In the genomic region with DNA sequence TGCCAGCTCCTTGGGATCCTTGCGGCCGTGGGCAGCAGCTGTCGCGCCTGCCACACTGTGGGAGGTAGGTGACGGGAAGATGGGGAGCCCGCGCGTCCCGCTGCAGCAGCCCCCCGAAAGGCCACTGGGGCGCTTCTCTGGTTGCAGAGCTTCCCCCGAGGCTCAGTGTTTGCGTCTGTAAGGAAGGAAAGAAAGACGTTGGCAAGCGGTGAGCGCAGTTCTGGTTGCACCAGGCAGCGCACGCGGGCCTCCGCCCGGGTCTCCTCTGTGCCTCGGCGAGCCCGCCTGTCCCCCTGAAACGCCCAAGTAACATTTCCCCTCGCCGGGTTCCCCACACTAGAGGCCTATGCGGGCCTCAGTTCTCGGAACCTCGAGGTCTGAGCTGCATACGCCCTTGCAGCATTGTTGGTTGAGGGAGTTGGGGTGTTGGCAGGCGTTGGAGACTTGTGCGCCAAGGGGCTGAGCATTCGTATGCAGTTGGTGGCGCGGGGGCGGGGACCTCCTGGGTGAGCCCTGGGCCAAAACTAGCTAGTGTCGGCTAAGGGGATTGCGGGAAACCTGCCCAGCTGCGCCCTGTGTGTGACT, we compare ENCODE assay signal across 1 mouse cellular context.
TF ChIP-seq lines count a peak whose summit lies in the region.

No protein-coding gene starts in this region.

TF ChIP-seq in MEL, 35 proteins besides CTCF, POLR2A, EP300 and RAD21 (continued from another document):
- TF ChIP-seq SMC3 (IDR thresholded peaks at IDR 0.05; ENCODE audit: low read depth, low read length) = no peak
- no peak; the same call in none of the 2 replicates for TF ChIP-seq HCFC1 (IDR thresholded peaks at IDR 0.05; ENCODE audit: low read depth, low read length)
- TF ChIP-seq MYB (IDR thresholded peaks at IDR 0.05; ENCODE audit: low read depth, low read length) = no peak
- TF ChIP-seq POLR2AphosphoS2 (IDR thresholded peaks at IDR 0.05; ENCODE audit: low read length) = 0 out of 2 replicates have a peak, but pooled peaks have one; percentile 42
- TF ChIP-seq BHLHE40 (IDR thresholded peaks at IDR 0.05; ENCODE audit: borderline replicate concordance, low read depth, low read length) = no peak
- no peak for TF ChIP-seq ELF1 (IDR thresholded peaks at IDR 0.05; ENCODE audit: low read depth, low read length)
- TF ChIP-seq GABPA (IDR thresholded peaks at IDR 0.05; ENCODE audit: low read depth, low read length) = no peak
- no peak for TF ChIP-seq TBP (IDR thresholded peaks at IDR 0.05; ENCODE audit: low read depth, low read length)
- peak; percentile 30; the same call in 1 of the 2 replicates for TF ChIP-seq NELFE (IDR thresholded peaks at IDR 0.05; ENCODE audit: low read depth, low read length)
- peak; percentile 63 for TF ChIP-seq SIN3A (IDR thresholded peaks at IDR 0.05; ENCODE audit: low read length)
- no peak for TF ChIP-seq E2F4 (IDR thresholded peaks at IDR 0.05; ENCODE audit: borderline replicate concordance, low read depth, low read length)
- 0 out of 2 replicates have a peak, but pooled peaks have one; percentile 18 for TF ChIP-seq MYC (IDR thresholded peaks at IDR 0.05; ENCODE audit: low read depth, low read length)
- TF ChIP-seq ZNF384 (IDR thresholded peaks at IDR 0.05; ENCODE audit: low read depth, low read length) = no peak
- TF ChIP-seq USF1 (IDR thresholded peaks at IDR 0.05; ENCODE audit: low read depth, low read length) = no peak
- TF ChIP-seq MAFK (IDR thresholded peaks at IDR 0.05; ENCODE audit: borderline replicate concordance, low read depth, low read length) = no peak
- TF ChIP-seq USF2 (IDR thresholded peaks at IDR 0.05; ENCODE audit: borderline replicate concordance in 1 of 2, insufficient read depth in 1 of 2, low read depth in 1 of 2, low read length in 2 of 2) = no peak
- no peak for TF ChIP-seq GATA1 (IDR thresholded peaks at IDR 0.05; ENCODE audit: low read depth, low read length)
- TF ChIP-seq CHD2 (IDR thresholded peaks at IDR 0.05; ENCODE audit: low read length) = no peak
